Mouse (Mus musculus) fat pad, adult 2 months (tissue): ENCODE data around the gene Ttc16.

Experiments used
- DNase-seq: peaks from one replicate; pipeline ENCODE4 v3.0.0-alpha.2; 2011; ENCODE audit warnings: low read depth, low spot score; ENCODE audit errors: extremely low read depth

Ttc16 gene

DNA sequence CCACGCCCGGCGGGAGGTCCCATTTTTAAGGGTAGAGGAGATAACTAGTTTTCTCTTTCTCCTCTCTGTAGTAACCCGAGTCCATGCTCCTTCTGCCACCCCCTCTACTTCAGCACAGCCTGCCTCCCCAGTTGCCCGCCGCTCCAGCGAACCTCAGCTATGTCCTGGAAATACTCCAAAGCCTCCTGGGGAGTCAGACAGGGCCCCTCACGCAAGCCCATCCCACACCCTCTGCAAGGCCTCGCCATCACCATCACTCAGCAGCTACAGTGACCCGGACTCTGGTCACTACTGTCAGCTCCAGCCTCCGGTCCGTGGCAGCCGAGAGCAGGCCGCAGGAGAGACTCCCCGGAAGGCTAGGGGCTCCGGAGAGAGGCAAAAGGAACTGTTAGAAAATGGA lies 26.4 kb downstream of the Ttc16 start:
- no peak for DNase-seq

DNA sequence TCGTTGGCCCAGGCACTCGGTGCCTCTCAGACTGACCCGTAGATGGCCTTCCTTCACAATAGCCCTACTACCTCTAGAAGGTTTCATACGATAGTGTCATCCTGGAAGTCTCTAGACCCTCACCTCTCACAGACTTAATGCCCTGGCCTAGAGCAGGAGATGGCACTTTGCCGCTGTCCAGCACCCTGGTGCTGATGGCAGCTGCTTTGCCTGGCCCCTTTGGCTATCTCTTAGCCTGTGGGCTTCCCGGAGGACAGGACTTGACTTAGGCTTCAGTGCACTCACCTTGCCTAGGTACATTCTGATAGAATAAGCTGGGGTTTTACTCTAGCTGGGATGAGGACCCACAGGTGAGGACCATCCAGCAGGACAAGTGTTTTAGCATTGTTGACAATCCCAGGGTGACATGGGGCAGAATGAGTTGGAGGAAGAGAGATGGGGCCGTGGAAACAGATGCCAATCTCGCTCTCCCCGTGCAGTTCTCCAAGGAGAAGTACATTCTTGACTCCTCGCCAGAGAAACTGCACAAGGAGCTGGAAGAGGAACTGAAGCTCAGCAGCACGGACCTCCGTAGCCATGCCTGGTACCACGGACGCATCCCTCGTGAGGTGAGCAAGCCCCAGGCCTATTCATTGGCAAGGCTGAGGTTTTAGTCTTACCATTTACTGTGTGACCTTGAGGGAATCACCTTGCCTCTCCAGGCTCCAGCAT lies 31.0 kb downstream of the Ttc16 start:
- DNase-seq = no peak

DNA sequence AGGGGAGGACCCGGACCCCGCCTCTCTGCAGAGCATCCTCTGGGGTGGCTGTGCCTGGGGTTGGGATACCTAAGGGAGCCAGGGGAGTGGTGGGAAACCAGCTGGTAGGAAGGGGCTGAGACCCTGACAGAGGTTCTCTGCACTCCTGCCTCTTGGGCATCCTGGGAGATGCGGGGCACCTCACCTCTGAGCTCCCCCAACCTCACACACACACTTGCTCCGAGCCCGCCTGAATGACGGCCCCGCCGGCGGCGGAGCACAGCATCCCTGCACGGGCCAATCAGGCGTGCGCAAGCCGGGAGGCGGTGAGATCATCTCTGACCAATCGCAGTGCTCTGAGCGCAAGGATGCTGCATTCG lies 33.3 kb downstream of the Ttc16 start:
- DNase-seq = no peak

DNA sequence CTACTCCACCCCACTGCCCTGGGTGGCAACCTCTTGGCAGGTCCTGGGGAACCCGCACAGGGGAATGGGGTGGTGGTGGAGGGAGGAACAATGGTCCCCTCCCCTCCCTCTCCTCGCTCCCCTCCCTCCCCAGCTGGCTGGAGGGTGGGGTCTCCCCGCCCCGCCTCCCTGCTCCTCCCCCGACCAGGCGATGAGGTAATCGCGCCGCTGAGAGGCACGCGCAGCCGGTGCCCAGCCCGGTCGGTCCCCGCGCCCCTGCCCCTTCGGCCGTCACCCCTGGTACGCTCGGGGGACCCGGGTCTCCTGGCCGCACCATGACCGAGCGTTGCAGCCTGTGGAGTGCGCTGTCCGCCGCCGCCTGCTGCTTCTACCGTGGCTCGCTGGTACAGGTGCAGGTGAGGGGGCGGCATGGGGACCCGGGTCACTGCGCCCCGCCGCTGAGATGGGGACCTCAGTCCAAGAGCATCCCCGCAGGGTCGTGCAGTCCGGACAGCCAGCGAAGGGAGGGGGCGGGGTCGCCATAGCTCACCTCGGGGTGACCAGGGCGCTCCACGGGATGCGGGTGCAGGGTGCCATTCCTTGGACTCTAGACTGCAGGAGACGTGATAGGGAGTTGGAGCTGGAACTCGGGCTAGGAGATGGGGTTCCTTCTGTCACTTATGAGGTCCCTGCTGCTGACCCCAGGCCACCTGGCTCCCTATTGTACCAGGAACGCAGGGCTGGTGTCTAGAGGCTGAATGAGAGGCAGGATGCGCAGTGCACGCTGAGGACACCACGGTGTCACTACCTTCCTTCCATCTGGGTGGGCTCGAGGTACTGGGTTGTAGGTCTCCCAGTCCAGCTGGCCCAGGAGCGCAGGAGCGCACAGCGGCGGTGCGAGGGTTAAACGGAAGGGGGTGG lies 33.9 kb downstream of the Ttc16 start:
- no peak for DNase-seq

DNA sequence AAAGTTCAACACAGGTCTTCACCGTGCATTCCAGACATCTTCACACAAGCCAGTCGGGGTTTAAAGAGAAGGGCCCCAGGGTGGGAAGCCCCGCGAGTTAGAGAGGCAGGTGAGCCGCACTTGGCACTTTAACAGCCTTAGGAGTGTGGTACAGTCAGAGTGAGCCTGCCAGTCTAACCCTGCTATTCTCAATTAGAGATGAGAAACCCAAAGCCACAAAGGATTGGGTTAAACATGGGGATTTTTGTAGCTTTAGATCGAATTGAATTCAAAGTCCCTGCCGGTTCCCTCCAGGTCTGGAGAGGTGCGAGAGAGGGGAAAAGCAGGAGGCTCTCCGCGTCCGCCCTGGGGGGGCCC lies 34.5 kb downstream of the Ttc16 start, which contains the start of gene 6330409D20Rik:
Gene 6330409D20Rik (minus strand): TSS at position 101 of the 357 bp plus-strand sequence.
- no peak for DNase-seq

DNA sequence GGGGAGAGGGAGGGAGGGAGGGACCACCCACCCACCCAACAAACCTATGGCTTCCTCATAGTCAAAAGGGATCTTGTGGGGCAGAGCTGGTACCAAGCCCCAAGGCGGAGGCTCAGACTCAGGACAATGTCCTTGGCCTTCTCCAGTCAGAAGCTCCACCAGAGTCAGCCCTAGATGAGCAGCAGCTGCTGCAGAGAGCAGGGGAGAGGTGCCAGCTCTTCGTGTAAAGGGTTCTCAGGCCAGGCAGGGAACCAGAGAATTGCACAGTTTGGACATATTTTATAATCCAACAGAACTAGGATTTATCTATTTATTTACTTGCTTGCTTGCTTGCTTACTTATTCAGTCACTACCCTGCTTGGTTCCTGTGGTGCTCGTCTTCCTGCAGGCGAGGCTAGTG lies 36.1 kb downstream of the Ttc16 start:
- no peak for DNase-seq

DNA sequence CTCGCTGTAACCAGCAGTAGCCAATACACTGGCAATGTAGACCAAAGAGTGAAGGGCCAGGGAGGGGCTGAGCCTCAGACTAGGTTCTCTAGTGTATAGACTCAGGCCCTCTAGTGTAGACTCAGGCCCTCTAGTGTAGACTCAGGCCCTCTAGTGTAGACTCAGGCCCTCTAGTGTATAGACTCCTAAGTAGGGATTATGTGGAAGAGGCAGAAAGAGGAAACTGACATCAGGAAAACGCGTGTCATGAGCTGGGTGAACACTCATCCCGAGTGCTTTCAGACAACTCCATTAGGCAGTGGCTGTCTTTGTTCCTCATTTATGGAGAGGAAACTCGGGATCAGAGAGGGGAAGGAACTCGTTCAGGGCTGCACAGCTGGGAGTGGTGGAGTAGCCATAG lies 38.4 kb downstream of the Ttc16 start:
- DNase-seq = no peak

DNA sequence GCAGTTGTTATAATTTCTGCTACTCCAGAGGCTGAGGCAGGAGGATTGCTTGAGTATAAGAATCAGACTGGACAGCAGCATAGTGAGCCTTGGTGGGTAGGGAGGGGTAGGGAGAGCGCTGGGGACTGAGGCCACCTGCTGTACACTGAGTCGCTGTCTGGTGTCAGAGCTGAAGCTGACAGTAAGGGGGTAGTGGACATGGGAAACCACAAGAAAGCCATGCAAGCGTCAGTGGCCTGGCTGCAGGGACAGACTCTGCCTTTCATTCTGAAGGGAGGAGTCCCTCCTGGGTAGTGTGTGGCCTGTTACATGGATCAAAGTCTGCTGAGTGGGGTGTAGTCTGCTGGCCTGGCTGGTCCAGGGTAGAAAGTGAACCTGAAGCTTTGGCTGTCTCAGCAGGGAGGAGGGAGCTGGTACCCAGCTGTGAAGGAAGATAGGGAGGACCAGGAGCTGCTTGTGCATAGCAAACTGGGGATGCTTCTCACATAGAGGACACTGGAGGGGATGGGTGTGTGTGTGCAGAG lies 39.1 kb downstream of the Ttc16 start:
- no peak for DNase-seq

DNA sequence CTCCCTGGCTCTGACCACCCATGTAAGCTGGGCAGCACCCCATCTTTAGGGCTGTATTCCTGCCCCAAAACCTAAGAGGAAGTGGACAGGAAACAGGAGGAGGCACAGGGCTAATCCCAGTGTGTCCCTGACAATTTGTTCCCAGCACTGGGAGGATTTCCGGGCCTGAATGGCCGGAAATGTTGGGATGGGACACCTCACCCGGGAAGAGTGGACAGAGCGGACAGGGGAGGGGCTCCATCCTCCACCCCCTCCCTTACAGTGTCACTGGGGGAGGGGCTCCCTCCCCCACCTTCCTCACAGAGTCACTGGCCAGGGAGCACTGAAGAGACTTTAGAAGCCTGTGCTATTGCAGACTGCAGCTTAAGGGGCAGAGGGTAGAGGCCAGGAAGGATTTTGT lies 40.5 kb downstream of the Ttc16 start:
- no peak for DNase-seq

DNA sequence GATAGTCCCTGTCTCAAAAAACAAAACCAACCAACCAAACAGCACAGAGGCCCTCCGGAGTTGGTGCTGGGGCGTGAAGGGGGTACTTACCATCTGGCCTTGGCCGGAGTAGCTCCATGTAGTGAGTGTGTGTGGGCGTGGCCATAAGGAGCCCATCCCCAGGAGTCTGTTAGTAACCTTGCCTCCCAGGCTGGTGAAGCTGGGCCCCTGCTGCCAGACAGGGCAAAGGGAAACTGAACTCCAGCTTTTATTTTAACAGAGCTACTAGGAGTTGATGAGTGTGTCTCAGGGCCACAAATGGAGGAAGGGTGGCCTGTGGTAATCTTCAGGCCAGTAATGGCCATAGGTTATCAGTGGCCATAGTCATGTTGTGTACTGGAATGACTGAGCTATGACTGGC lies 41.0 kb downstream of the Ttc16 start:
- no peak for DNase-seq

DNA sequence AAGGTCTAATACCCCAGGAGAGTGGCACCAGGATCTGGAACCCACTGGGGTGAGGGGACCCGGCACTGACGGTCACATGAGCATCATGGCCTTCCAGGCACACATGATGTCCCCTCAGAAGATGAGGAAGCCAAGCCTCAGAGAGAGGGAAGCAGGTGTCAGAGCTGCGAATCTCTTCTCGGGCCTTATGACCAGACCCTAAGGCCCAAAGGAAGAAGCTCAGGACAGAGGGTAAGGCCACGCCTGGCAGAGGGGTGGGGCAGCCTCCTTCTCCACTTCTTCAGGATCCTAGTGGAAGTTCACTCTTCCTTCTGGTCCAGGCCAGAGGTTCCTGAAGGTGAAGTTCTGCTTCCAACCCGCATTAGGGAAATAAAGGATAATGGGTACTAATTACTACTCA lies 42.7 kb downstream of the Ttc16 start:
- DNase-seq = no peak

DNA sequence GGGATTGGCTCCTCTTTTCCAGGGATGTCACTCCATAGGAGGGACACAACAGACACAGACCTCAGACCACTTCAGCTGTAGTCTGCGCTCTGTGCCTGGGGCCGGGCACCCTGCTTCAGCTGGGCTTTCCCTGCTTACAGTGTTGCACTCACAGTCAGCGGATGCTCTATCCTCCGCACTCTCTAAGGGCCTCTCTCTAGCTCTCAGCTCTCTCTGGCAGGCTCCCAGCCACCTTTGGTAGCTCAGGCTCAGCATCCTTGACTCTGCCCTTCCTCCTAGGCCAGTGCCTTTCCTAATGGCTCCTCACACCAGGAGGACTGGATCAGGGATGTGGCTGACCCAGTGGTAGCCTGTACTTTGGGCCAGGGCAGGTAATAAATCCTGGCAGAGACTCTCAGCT lies 43.5 kb downstream of the Ttc16 start:
- DNase-seq = no peak

DNA sequence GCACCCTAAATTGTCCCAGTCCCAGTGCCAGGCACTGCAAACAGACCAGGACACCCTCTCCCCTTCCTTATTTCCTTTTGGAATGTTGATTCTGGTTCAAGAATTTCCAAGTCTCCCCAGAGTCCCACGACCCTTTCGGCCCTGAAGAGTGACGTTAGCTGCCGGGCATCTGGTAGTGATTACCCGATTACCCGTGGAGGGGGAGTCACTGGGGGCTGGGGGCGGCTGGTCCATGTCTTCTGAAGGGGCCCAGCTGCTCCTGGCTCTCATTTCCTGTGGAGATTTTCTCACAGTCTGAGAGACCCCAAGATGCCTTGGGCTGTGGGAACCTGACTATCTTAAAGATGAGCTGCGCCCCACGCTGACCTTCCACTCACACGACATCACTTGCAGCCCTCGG lies 44.6 kb downstream of the Ttc16 start:
- no peak for DNase-seq

DNA sequence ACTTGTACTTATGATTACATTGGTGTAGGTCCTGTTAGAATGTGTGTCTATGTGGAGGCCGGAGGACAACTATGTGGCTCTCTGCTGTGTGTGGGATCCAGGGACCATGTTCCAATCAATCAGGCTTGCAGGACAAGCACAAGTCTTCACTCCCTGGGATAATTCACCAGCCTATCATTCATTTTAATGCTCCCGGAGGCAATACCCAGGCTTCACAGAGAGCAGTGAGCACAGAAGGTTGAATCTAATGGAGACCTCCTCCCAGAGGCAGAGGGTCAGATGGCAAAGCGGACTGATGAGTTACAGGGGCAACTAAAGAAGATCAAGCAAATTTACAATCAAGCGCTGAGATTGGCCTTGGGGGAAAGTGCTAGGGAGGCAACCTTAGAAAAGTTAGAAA lies 45.9 kb downstream of the Ttc16 start:
- DNase-seq = no peak

DNA sequence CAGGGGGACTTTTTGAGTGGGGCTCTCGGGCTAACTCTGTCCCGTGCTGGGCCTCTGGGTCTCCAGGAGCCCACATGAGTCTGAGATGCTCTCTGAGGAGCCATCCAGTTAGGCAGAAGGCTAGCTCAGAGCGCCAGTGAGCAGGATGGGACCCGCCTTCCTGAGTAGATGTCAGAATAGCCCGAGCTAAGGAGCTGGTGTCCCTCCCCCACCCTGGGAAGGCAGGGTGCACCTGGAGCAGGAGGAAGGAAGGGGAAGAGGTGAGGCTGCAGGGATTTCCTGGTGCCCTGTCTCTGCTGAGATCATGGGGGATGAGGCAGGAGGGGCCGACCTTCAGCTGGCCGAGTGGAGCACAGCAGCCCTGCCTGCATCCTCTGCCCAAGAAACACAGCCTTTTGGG lies 47.0 kb downstream of the Ttc16 start:
- DNase-seq = no peak

DNA sequence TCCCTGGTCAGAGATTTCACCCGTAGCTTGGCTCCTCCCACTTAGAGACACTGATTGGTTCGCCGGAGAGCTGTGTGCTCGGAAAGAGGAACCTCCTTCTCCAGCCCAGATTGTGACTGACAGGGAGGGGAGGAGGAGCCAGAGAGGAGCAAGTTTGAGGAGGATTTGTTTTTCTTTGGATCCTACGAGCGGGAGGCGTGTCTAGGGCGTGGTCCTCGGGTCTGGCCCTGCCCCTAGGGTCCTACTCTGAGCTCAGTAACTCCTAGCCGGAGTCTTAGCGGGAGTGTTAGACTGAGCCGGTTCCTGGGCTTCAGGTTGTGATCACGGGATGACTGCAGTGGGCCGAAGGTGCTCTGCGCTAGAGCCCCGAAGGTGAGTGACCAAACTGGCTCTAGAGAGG lies 48.0 kb downstream of the Ttc16 start:
- DNase-seq = peak; percentile 66

DNA sequence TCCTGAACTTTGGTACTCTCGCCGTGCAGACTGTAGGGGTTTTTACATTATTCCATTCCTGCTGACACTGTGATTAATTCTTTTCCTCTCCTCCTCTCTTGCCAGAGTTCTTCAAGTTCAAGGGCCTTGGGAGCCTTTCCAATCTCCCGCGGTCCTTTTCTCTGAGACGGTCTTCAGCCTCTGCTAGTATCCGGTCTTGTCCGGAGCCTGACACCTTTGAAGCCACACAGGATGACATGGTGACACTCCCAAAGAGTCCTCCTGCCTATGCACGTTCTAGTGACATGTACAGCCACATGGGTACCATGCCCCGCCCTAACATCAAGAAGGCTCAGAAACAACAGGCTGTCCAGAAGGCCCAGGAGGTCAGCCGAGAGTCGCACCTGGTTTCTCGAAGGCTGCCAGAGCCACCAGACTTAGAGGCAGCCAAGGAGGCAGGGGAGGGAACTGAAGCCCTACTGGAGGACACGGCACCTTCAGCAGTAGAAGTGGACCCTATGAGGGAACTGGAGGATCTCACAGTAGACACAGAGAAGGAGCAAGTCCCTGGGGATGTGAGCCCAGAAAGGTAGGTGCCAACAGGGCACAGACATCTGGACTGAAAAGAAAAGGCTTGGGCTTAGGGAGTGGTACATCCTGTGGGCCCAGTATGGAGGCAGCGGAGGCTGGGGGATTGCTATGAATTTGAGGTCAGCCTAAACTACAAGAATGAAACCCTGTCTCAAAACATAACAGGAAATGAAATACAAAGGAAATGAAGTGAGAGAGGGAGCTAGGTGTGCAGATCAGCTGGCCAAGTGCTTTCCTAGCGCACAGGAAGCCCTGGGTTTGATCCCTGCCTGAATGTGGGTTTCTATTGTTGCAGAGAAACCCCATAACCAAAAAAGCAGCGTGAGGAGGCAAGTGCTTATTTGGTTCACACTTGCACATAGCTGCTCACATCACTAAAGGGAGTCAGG lies 50.3 kb downstream of the Ttc16 start:
- no peak for DNase-seq

DNA sequence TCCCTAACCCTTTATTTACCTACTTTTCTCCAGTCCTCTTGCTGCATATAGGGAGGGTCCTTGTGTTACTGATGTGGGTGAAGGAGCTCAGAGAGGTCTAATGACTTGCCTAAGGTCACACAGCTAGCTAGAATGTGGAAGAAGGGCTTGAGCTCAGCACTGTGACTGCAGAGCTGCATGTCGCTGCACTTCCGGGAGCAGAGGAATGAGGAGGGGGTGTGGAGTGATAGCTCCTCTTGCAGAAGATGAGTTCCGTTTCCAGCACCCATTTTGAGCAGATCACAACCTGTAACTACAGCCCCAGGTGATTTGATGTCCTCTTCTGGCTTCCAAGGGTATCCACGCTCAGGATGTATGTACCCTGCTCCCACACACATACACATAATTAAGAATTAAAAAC lies 51.3 kb downstream of the Ttc16 start:
- no peak for DNase-seq

DNA sequence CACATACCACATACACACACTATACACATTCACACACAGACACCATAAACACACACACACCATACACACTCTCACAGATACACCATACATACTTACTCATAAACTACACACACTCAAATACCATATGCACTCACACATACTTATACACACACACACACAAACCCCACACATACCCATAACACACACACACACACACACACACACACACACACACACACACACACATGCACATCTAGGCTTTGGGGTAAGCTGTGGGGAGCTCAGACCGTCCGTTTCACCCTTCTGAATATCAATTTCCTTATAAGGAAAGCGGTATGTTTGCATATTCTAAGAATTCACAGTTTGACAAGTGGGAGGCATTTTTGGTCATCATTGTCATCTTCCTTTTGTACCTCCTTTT lies 52.9 kb downstream of the Ttc16 start:
- DNase-seq = no peak

DNA sequence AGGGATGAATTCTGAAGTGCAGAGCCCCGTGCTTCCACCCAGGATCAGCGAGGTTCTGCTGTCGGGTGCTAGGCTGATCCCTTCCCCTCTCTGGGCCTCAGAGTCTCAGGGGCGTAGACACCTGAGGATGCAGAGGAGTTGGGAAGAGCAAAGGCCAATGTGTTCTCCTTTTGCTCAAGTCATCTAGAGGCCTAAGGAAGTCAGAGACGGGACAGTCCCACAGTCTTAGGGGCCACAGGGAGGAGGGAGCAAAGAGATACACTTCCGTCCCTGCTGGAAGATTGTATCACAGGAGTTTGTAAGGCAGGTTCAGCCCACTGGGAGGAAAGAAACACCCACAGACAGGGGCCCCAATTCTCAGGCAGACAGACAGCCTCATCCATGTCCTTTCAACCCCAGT lies 53.4 kb downstream of the Ttc16 start:
- no peak for DNase-seq

DNA sequence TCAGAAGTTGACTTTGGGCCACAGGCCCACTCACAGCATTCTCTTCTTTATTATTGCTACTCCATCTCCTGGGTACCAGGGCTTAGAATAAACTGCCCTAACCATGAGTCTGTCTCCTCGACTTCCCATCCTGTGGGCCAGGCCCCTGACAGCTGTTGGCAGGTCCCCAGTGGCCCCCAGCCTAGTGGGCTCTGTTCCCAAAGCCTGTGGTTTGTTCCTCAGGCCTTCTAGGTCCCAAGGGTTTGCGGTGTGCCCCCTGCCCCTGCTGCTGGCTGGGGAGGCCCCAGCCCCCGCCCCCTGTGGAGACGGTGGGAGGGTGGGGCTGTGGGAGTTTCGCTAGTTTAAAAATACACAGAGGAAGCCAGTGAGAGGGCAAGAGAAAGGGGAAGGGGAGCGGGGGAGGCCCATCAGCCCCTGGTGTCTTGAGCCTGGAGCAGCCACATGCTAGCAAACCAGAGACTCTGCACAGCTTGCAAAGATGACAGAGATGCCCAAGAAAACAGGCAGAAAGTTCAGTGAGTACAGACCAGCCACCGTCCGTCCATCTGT lies 54.7 kb downstream of the Ttc16 start, which contains the start of gene Sh2d3c:
Gene Sh2d3c (plus strand): TSS at position 375 of the 549 bp plus-strand sequence.
- no peak for DNase-seq
